8 mouse cellular contexts compared by ENCODE assay signal in the genomic region with DNA sequence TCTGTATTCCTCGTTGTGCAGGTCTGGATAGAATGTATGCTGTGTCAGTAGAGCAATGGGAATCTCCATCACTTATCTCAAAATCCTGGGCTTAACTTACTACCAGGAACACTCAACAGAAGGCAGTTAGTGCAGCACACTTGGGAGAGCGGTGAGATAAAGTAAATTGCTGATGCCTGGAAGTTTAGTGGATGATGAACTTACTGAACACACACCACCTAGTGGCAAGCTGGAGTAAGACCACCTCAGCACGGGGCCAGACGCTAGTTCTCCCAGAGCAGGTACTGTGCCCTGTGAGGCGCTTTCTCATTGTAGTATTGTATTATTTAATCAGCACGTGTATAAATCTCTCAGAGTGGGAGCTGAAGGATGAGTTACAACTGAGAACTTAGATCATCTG. TPM values are rescaled to one million over a fixed set of nuclear protein-coding genes. Genes with fewer than 3 reads are reported as not detected.
A peak's percentile ranks its signal among the peaks of the same experiment; 100 is the strongest.
DNase-seq lines count a peak whose midpoint lies in the region; ATAC-seq lines count a peak whose summit lies in the region.

No protein-coding gene starts in this region.

- WGBS in neural tube, embryonic 15.5 days, result 8% methylated on average over 6 of the region's 6 CpGs
- 13% methylated on average over 6 of the region's 6 CpGs for WGBS in limb, embryonic 10.5 days
- 16% methylated on average over 6 of the region's 6 CpGs for WGBS in neural tube, embryonic 11.5 days

- H3K36me3 ChIP-seq in neural tube, embryonic 15.5 days, result no peaks in the 10 kb centered on the region
- H3K36me3 ChIP-seq in limb, embryonic 10.5 days, result no peaks in the 10 kb centered on the region
- no peaks in the 10 kb centered on the region for H3K36me3 ChIP-seq in neural tube, embryonic 11.5 days (ENCODE audit: control insufficient read depth, insufficient read depth, low read length)

- ATAC-seq in neural tube, embryonic 15.5 days (ENCODE audit: low FRiP score), result no peak
- no peak; the same call in 1 of the 2 replicates for ATAC-seq in neural tube, embryonic 11.5 days (ENCODE audit: insufficient read depth, low FRiP score, low TSS enrichment)

- no peak overlapping the region for H3K27ac ChIP-seq in neural tube, embryonic 15.5 days (replicated peaks)
- no peak overlapping the region for H3K27ac ChIP-seq in limb, embryonic 10.5 days
- H3K27ac ChIP-seq in neural tube, embryonic 11.5 days (ENCODE audit: low read depth, low read length), result no peak overlapping the region

- H3K4me2 ChIP-seq in neural tube, embryonic 15.5 days, result no peak overlapping the region
- no peak overlapping the region for H3K4me2 ChIP-seq in neural tube, embryonic 11.5 days (ENCODE audit: low read depth)

- no peaks in the 10 kb centered on the region for H3K27me3 ChIP-seq in neural tube, embryonic 15.5 days (replicated peaks)
- H3K27me3 ChIP-seq in limb, embryonic 10.5 days (ENCODE audit: low read depth, poor library complexity, severe bottlenecking), result peaks cover 9% of the 10 kb centered on the region
- H3K27me3 ChIP-seq in neural tube, embryonic 11.5 days (ENCODE audit: control insufficient read depth, insufficient read depth, low read length), result no peaks in the 10 kb centered on the region

- no peak overlapping the region for H3K4me3 ChIP-seq in neural tube, embryonic 15.5 days (replicated peaks)
- no peak overlapping the region for H3K4me3 ChIP-seq in limb, embryonic 10.5 days
- no peak overlapping the region for H3K4me3 ChIP-seq in neural tube, embryonic 11.5 days (ENCODE audit: low read depth, low read length)

- no peaks in the 10 kb centered on the region for H3K9me3 ChIP-seq in neural tube, embryonic 15.5 days (replicated peaks)
- no peaks in the 10 kb centered on the region for H3K9me3 ChIP-seq in limb, embryonic 10.5 days (replicated peaks)
- H3K9me3 ChIP-seq in neural tube, embryonic 11.5 days (ENCODE audit: control insufficient read depth, low read length), result no peaks in the 10 kb centered on the region

- DNase-seq in neural tube, embryonic 10.5 days (ENCODE audit: extremely low spot score, low spot score), result peak; percentile 68
- DNase-seq in ZHBTc4 (ENCODE audit: low read depth, low spot score), result peak; percentile 70
- DNase-seq in embryo, embryonic 10 days (ENCODE audit: low spot score), result peak; percentile 88
- DNase-seq in heart, postnatal 14 days, result peak; percentile 44 to 50
- peak; percentile 67 for DNase-seq in limb, embryonic 10.5 days (ENCODE audit: low spot score)
- DNase-seq in neural tube, embryonic 11.5 days (ENCODE audit: low spot score), result peak; percentile 61
- no peak for DNase-seq in spleen, postnatal 4 days (ENCODE audit: low spot score in 2 of 2)

- peaks cover 10% of the 10 kb centered on the region; the same call in 1 of the 2 replicates for H3K4me1 ChIP-seq in neural tube, embryonic 15.5 days
- H3K4me1 ChIP-seq in limb, embryonic 10.5 days, result peaks cover 22% of the 10 kb centered on the region
- peaks cover 8% of the 10 kb centered on the region; the same call in 1 of the 2 replicates for H3K4me1 ChIP-seq in neural tube, embryonic 11.5 days (ENCODE audit: control insufficient read depth, insufficient read depth, low read length)

- intact Hi-C loops in heart, postnatal 14 days (cut with DNase I), result loop anchor here (5.0 kb wide), 2 partner anchors 111 to 586 kb away; no protein-coding TSS in a partner anchor

- no peak overlapping the region for H3K9ac ChIP-seq in neural tube, embryonic 15.5 days (replicated peaks)
- no peak overlapping the region for H3K9ac ChIP-seq in neural tube, embryonic 11.5 days (ENCODE audit: low read length)

RNA-seq across cellular contexts. Expression of a gene that starts 42.4 kb away (rescaled TPM):
- 1.0 and 1.6 TPM in 2 replicates for polyA plus RNA-seq in neural tube, embryonic 15.5 days (2015; fragmentation: Nextera tagmentation; extraction: Ambion mirVana)
- 1 to 10 TPM; 2.4 to 2.9 TPM for total RNA-seq in heart, postnatal 14 days (2021)
- 0.15 and 0.16 TPM in 2 replicates for polyA plus RNA-seq in limb, embryonic 10.5 days (2016; fragmentation: Nextera tagmentation; extraction: Ambion mirVana)
- polyA plus RNA-seq in neural tube, embryonic 11.5 days (2014; fragmentation: Nextera tagmentation; extraction: Ambion mirVana), result 0.78 and 0.88 TPM in 2 replicates

Comparison
In these comparisons a context has a peak if more than half of its experiments do, and no peak if none do; other contexts are left out.
1. DNase-seq: peak in neural tube, embryonic 10.5 days (single experiment), ZHBTc4 (single experiment), embryo, embryonic 10 days (single experiment), heart, postnatal 14 days (2 of 2), limb, embryonic 10.5 days (single experiment) and neural tube, embryonic 11.5 days (single experiment); none in spleen, postnatal 4 days (0 of 2).